Mouse (Mus musculus): ENCODE measurements at regions not wholly inside any gene's neighbourhood (a gene's known extent, or its start where the extent isn't known, plus 50 kb on each side); places are given as distances from the start of the nearest gene placed in this dataset.

DNA sequence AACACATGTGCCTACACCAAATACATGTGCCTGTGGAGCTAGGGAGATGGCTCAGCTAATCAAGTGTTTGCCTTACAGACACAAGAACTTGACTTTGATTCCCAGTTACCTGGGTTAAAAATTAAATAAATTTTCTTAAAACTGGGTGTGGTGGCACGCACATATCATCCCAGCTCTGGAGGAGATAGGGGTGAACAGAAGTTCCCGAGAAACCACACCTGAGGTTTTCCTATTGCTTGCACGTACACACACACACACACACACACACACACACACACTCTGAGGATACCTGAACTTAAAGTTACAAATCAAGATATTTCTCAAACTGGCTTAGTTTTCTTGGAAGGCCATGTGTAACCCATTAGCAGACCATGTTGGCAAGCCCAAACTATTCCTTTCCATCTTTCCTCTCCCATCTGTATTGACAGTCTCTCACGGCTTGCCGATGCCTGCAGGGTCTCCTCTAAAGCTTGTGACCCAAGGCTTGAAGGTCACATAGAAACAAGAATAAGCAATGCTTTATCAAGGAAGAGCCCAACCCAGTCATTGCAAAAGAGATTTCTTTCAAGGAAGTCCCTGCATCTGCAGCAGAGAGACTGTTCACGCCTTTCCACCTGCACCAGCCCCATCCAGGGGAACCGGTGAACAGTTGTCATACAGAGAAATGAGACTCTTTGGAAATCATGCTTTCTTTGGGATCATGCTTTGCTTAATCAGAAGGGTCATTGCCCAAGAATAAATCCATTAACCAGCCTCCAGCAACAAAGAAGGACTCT is 129.9 kb downstream of the Cyp26b1 start:
- H3K4me3 ChIP-seq (ENCODE audit: low read depth, low read length), result no peak overlapping the region
- no peaks in the 10 kb centered on the region for H3K9me3 ChIP-seq (ENCODE audit: control insufficient read depth, low read length)
- ATAC-seq (replicated peaks; ENCODE audit: low FRiP score) (no peak), DNase-seq (ENCODE audit: low spot score) (no peak)
- H3K36me3 ChIP-seq (ENCODE audit: control insufficient read depth, insufficient read depth, low read length), result no peaks in the 10 kb centered on the region
- H3K4me2 ChIP-seq, result no peak overlapping the region
- 80% methylated on average over 7 of the region's 7 CpGs for WGBS
- no peak overlapping the region for H3K9ac ChIP-seq (ENCODE audit: low read depth, low read length)
- no peak overlapping the region for H3K27ac ChIP-seq (ENCODE audit: low read depth, low read length)
- H3K27me3 ChIP-seq (replicated peaks; ENCODE audit: control insufficient read depth, insufficient read depth, low read length), result no peaks in the 10 kb centered on the region
- no peaks in the 10 kb centered on the region; the same call in 1 of the 2 replicates for H3K4me1 ChIP-seq (replicated peaks; ENCODE audit: control insufficient read depth, insufficient read depth, low read length)

DNA sequence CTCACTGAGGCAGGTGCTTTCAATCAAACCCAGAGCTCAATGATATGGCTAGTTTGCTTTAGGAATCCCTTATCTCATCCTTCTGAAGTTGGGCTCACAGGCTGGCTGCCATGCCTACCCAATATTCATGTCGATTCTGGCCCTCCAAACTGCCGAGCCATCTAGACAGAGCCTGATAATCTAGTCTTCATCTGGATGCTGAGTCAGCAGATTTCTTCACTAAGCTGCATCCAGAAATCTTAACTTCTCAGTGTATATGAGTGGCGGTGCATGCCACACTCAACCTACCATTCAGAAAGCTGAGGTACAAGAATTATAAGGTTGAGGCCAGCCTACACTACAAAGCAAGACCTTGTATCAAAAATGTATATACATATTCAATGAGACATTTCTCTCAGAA is 136.9 kb downstream of the Cyp26b1 start:
- no peaks in the 10 kb centered on the region for H3K9me3 ChIP-seq (ENCODE audit: control insufficient read depth, low read length)
- no peak overlapping the region for H3K4me2 ChIP-seq
- 70% methylated on average over 3 of the region's 3 CpGs for WGBS
- H3K36me3 ChIP-seq (ENCODE audit: control insufficient read depth, insufficient read depth, low read length), result no peaks in the 10 kb centered on the region
- H3K27ac ChIP-seq (ENCODE audit: low read depth, low read length), result no peak overlapping the region
- H3K9ac ChIP-seq (ENCODE audit: low read depth, low read length), result no peak overlapping the region
- no peaks in the 10 kb centered on the region for H3K27me3 ChIP-seq (replicated peaks; ENCODE audit: control insufficient read depth, insufficient read depth, low read length)
- H3K4me3 ChIP-seq (ENCODE audit: low read depth, low read length), result no peak overlapping the region
- DNase-seq (ENCODE audit: low spot score) (no peak), ATAC-seq (replicated peaks; ENCODE audit: low FRiP score) (no peak)
- no peaks in the 10 kb centered on the region for H3K4me1 ChIP-seq (replicated peaks; ENCODE audit: control insufficient read depth, insufficient read depth, low read length)

DNA sequence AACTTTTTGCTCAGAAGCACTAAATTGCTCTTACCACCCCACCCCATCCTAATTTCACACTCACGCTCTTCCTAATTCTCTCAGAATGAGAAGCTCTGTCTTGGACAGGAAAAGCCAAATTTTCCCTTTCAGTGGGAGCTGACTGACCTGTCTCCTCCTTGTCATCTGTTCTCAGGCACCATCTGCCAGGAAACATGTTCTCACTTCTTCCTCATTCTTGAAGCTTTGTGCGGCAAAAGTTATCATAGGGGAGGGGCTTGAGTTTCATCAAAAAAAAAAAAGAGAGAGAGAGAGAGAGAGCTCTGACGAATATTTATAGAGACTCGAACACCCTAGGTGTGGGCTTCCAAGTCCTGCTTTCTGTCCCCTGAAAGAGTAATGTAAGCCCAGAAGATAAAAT is 148.6 kb downstream of the Cyp26b1 start:
- Histone ChIP-seq H3K4me3 (ENCODE audit: low read depth, low read length) (no peak overlapping the region), H3K9me3 (ENCODE audit: control insufficient read depth, low read length) (no peaks in the 10 kb centered on the region), H3K4me2 (no peak overlapping the region), H3K27me3 (replicated peaks; ENCODE audit: control insufficient read depth, insufficient read depth, low read length) (no peaks in the 10 kb centered on the region), H3K27ac (ENCODE audit: low read depth, low read length) (no peak overlapping the region), H3K36me3 (ENCODE audit: control insufficient read depth, insufficient read depth, low read length) (no peaks in the 10 kb centered on the region), H3K4me1 (replicated peaks; ENCODE audit: control insufficient read depth, insufficient read depth, low read length) (no peaks in the 10 kb centered on the region), H3K9ac (ENCODE audit: low read depth, low read length) (no peak overlapping the region)
- WGBS, result 28% methylated on average over 4 of the region's 4 CpGs
- ATAC-seq (replicated peaks; ENCODE audit: low FRiP score) (no peak), DNase-seq (ENCODE audit: low spot score) (no peak)

DNA sequence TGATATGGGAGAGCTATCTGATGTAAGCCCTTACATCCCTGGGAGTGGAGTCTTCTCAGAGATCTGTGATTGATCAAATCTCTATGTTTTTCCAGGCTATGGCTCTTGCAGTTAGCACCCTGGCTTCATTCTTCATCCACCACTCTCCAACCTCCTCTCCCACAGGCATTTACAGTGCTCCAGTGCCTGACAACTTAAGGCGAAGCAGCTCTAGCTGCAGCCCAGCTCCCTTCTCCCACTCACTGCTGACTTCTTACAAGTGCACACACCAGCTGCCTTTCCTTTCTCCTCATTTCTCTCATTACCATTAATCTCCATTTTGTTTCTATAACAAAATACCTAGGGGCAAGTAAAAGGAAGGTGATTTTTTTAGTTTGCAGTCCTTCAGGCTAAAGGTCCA is 151.0 kb downstream of the Cyp26b1 start:
- Histone ChIP-seq H3K9ac (ENCODE audit: low read depth, low read length) (no peak overlapping the region), H3K4me1 (replicated peaks; ENCODE audit: control insufficient read depth, insufficient read depth, low read length) (no peaks in the 10 kb centered on the region), H3K27ac (ENCODE audit: low read depth, low read length) (no peak overlapping the region), H3K27me3 (replicated peaks; ENCODE audit: control insufficient read depth, insufficient read depth, low read length) (no peaks in the 10 kb centered on the region), H3K36me3 (ENCODE audit: control insufficient read depth, insufficient read depth, low read length) (no peaks in the 10 kb centered on the region), H3K4me2 (no peak overlapping the region), H3K9me3 (ENCODE audit: control insufficient read depth, low read length) (no peaks in the 10 kb centered on the region), H3K4me3 (ENCODE audit: low read depth, low read length) (no peak overlapping the region)
- ATAC-seq (replicated peaks; ENCODE audit: low FRiP score) (no peak), DNase-seq (ENCODE audit: low spot score) (no peak)
- 81% methylated on average over 1 of the region's 1 CpGs for WGBS

DNA sequence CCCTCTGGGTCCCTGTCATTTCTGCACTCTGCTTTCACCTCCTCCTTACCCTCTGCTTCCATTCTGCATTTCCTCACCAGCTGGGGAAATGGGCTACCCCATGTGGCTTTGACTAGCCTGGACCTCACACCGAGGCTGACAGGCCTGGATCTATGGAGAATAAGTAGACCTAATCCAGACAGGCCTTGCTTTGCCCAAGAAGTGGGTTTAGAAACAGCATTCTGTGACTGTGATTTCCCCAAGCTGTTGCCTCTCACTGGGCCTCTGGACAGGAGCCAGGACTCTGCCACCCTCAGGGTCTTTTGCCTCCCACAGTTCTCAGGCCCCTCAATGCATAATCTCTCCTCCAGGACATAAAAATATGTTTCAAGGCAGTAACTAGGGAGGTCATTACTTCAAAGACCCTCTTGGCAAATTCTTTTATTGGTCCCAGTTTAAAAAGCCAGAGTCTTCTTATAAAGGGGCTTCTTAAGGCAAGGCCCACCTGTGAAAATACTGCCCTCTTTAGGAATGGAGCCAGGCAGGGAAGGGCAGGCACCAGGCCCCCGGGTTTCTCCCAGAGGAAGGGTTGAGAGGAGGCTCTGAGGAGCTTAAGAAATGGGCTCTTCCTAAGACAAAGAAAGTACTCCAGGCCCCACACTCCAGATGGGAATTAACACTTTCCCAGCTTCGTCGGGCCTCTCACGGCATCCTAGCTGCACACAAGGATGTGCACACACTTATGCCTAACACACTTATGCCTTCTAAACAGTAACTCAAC is 151.8 kb downstream of the Cyp26b1 start:
- no peaks in the 10 kb centered on the region for H3K27me3 ChIP-seq (replicated peaks; ENCODE audit: control insufficient read depth, insufficient read depth, low read length)
- H3K4me1 ChIP-seq (replicated peaks; ENCODE audit: control insufficient read depth, insufficient read depth, low read length), result no peaks in the 10 kb centered on the region
- H3K27ac ChIP-seq (ENCODE audit: low read depth, low read length), result no peak overlapping the region
- DNase-seq (ENCODE audit: low spot score) (no peak), ATAC-seq (replicated peaks; ENCODE audit: low FRiP score) (no peak)
- no peak overlapping the region for H3K4me2 ChIP-seq
- no peak overlapping the region for H3K4me3 ChIP-seq (ENCODE audit: low read depth, low read length)
- no peaks in the 10 kb centered on the region for H3K9me3 ChIP-seq (ENCODE audit: control insufficient read depth, low read length)
- H3K36me3 ChIP-seq (ENCODE audit: control insufficient read depth, insufficient read depth, low read length), result no peaks in the 10 kb centered on the region
- WGBS, result 84% methylated on average over 5 of the region's 5 CpGs
- no peak overlapping the region for H3K9ac ChIP-seq (ENCODE audit: low read depth, low read length)

DNA sequence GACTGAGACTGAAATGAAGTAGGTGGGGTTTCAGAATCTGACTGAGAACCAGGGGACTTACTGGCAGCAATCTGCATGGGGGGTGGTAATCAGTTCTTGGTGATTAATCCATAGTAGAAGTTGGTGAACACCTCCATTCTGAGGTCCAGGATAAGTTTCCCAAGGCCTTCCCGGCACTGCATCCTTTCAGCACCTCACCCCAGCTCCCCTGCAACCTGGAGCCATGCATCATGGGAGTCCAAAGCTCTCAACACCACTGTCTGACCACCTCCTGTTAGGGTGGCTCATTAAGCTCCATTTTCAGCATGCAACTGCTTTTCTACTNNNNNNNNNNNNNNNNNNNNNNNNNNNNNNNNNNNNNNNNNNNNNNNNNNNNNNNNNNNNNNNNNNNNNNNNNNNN is 157.0 kb downstream of the Cyp26b1 start:
- H3K27me3 ChIP-seq (replicated peaks; ENCODE audit: control insufficient read depth, insufficient read depth, low read length), result no peaks in the 10 kb centered on the region
- H3K9ac ChIP-seq (ENCODE audit: low read depth, low read length), result no peak overlapping the region
- 76% methylated on average over 1 of the region's 1 CpGs for WGBS
- no peaks in the 10 kb centered on the region for H3K4me1 ChIP-seq (replicated peaks; ENCODE audit: control insufficient read depth, insufficient read depth, low read length)
- no peaks in the 10 kb centered on the region for H3K36me3 ChIP-seq (ENCODE audit: control insufficient read depth, insufficient read depth, low read length)
- ATAC-seq (replicated peaks; ENCODE audit: low FRiP score), result no peak
- no peaks in the 10 kb centered on the region for H3K9me3 ChIP-seq (ENCODE audit: control insufficient read depth, low read length)
- H3K4me3 ChIP-seq (ENCODE audit: low read depth, low read length), result no peak overlapping the region
- no peak overlapping the region for H3K27ac ChIP-seq (ENCODE audit: low read depth, low read length)
- no peak overlapping the region for H3K4me2 ChIP-seq
- DNase-seq (ENCODE audit: low spot score), result no peak

DNA sequence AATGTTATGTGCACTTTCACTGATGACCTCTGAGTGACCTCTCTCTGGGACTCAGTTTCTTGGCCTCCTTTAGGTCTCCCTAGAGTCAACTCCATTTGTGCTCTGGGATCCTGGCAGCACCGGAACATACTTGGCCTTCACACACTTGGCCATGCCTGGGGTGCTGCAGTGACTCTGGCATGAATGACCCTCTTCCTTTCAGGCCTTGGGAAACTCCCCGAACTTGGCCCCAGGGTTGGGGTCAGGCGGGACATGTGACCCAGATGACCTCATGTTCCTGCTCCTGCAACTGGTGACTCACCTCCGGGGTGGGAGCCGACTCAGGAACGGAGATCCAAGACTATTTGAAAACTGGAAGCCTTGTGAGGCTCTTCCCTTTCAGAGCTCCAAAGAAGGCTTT is 159.2 kb downstream of the Cyp26b1 start:
- Histone ChIP-seq H3K9ac (ENCODE audit: low read depth, low read length) (no peak overlapping the region), H3K9me3 (ENCODE audit: control insufficient read depth, low read length) (no peaks in the 10 kb centered on the region), H3K27ac (ENCODE audit: low read depth, low read length) (no peak overlapping the region), H3K36me3 (ENCODE audit: control insufficient read depth, insufficient read depth, low read length) (no peaks in the 10 kb centered on the region), H3K4me1 (replicated peaks; ENCODE audit: control insufficient read depth, insufficient read depth, low read length) (no peaks in the 10 kb centered on the region), H3K4me3 (ENCODE audit: low read depth, low read length) (no peak overlapping the region), H3K4me2 (no peak overlapping the region), H3K27me3 (replicated peaks; ENCODE audit: control insufficient read depth, insufficient read depth, low read length) (no peaks in the 10 kb centered on the region)
- 77% methylated on average over 6 of the region's 6 CpGs for WGBS
- ATAC-seq (replicated peaks; ENCODE audit: low FRiP score) (no peak), DNase-seq (ENCODE audit: low spot score) (no peak)

DNA sequence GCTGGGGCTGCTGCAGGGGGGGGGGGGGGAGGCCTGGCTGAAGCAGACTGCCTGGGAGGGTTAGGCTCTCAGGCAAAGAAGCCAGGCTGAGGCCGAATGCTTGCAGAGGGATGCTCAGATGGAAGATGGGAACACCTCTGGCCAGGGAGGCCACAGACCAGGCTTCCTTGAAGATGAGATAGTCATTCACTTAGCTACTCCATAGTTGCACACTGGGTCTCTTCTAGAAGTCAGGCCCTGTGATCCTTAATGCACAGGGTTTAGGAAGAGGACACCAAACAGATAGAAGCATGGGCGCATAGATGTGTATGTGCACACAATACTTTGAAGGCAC is 162.1 kb downstream of the Cyp26b1 start:
- Histone ChIP-seq H3K9ac (ENCODE audit: low read depth, low read length) (no peak overlapping the region), H3K4me1 (replicated peaks; ENCODE audit: control insufficient read depth, insufficient read depth, low read length) (no peaks in the 10 kb centered on the region), H3K4me3 (ENCODE audit: low read depth, low read length) (no peak overlapping the region), H3K36me3 (ENCODE audit: control insufficient read depth, insufficient read depth, low read length) (no peaks in the 10 kb centered on the region), H3K4me2 (no peak overlapping the region), H3K9me3 (ENCODE audit: control insufficient read depth, low read length) (no peaks in the 10 kb centered on the region), H3K27me3 (replicated peaks; ENCODE audit: control insufficient read depth, insufficient read depth, low read length) (no peaks in the 10 kb centered on the region), H3K27ac (ENCODE audit: low read depth, low read length) (no peak overlapping the region)
- WGBS, result 75% methylated on average over 2 of the region's 2 CpGs
- no peak for ATAC-seq (replicated peaks; ENCODE audit: low FRiP score)
- no peak for DNase-seq (ENCODE audit: low spot score)
